Mouse (Mus musculus): ENCODE results near the gene Rundc3a.

GRCm38 (mm10) chr11:102404161-102405010 lies 11.2 kb downstream of the Rundc3a start:
- peak; percentile 20 for TF ChIP-seq POLR2A (IDR thresholded peaks at IDR 0.05; ENCODE audit: low read depth, low read length)
- no peak for TF ChIP-seq CTCF (conservative IDR thresholded peaks at IDR 0.05; ENCODE audit: insufficient read depth, insufficient read length, low read depth, low read length)
